Mouse (Mus musculus) thymus, postnatal 14 days (tissue): ENCODE data around the gene Spag4.

Experiments used
- DNase-seq: peaks from one replicate; pipeline ENCODE4 v3.0.0; 2021

The Spag4 gene

DNA sequence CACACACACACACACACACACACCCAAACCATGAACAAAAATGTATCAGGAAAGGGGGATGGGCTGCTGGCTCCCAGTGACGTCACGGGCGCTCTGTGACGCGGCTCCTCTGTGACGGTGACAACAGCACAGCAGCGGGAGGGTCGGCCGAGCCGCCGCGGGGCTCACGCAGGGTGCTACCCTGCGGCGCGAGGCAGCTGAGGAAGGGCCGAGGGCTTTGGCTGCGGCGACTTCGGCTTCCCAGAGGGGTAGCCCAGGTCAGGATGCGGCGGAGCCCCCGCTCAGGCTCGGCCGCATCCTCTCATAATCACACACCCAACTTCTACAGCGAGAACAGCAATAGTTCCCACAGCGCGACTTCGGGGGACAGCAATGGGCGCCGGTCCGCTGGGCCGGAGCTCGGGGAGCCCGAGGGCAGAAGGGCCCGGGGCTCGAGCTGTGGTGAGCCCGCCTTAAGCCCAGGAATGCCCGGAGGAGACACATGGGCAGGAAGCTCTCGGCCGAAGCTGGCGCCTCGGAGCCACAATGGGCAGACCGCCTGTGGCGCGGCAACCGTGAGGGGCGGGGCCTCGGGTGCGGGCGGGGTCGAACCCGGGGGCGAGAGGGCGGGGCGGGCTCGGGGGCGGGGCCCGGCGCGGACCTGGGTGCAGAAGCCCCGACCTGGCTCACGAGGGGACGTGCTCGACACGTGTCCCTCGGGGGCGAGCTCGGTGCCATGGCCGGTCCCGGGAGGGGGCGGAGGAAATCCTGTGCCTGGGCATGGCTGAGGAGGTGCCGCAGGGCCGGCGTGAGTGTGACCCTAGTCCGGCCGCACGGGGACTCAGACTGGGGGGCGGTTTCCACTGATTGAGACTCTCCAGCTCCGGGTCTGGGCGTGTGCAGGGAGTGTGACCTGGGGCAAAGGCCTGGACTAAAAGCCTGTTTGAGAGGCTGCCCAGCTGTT, at the start of gene Spag4:
Spag4 (plus strand) TSS at position 77 of the 943 bp plus-strand sequence.
- DNase-seq, result peak; percentile 82

DNA sequence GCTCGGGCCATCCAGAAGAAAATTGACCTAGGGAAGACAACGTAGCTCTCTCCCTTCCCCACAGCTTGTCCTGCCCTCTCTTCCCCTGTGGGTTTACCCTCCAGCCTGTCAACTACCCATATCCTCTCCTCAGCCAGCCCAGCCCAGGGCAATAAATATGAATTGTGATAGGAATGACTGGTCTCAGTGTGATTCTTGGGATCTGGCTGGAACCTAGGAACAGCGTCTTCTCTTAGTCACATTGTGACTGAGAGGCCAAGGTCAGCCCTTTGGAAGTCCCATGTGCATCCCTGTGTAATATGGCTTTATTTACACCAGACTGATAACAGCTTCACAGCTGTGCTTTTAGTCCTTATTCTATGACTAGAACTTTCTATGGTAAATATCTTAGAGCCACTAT, 46.9 kb upstream of the Spag4 start:
- DNase-seq, result no peak

DNA sequence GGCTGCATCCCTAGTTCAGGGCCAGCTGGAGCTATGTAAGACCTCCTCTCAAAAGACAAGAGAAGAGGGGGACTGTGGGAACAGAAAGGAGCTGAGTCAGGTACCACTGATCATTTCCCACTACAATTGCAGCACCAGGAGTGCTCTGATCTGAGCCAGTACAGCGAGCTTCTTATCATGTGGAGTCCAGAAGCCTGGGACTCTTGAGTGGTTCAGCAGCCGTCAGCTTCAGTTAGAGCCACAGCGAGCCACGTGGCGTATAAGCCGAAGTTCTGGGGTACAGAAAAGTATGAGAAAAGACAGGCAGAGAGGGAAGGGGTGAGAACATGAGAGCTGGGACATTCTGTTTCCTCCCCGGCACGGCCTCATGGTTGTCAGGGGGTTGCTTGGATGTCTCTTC, 43.8 kb upstream of the Spag4 start:
- DNase-seq, result no peak

DNA sequence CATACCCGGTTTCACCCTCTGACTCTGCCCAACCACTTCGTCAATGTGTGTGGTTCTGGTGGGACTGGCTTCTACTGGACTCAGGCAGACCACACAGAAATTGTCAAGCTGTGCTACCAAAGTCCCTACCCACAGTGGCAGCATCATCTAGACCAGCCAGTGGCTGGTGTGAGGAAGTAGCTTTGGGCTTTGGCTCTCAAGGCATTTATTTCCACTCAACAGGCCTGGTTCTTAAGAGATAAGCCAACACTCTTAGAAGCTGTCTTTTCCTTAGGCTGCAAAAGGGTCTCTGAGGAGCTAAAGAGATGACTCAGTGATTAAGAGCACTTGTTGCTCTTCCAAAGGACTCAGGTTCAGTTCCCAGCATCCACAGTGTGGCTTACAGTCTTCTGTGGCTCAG, 43.2 kb upstream of the Spag4 start:
- DNase-seq, result no peak

DNA sequence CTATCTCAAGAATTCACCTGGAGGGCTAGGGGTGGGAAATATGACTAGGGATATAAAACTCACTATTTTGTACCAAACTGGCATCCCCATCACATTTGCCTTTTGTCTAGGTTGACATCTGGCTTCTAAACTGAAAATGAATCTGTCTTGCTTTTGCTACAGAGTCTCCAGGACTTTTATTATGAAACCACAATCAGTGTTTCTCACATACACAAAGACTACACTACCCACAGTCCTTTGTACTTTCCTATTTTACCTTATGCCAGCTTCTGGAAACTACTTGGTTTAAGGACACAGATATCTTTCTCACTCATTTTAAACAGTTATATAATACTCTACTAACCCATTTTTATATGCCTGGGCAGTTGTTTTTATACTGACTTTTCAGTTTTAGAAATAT, 39.5 kb upstream of the Spag4 start:
- DNase-seq, result no peak

DNA sequence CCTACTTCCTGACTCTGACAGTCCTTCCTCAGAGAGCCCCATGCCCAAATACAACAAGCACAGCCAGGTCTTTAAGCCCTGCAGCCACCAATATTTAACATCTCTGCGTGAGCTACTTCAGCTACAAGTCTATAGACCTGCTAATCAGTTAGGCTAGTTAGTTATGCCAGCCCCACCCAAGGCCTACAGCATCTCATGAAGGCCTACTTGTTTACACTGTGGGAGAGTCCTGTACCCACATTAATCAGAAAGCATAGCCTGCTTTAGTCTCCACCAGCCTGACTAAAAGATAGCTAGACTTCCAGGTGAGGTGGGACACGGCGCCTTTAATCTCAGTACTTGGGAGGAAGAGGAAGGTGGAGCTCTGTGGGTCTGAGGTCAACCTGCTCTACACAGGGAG, 25.6 kb upstream of the Spag4 start:
- no peak for DNase-seq

DNA sequence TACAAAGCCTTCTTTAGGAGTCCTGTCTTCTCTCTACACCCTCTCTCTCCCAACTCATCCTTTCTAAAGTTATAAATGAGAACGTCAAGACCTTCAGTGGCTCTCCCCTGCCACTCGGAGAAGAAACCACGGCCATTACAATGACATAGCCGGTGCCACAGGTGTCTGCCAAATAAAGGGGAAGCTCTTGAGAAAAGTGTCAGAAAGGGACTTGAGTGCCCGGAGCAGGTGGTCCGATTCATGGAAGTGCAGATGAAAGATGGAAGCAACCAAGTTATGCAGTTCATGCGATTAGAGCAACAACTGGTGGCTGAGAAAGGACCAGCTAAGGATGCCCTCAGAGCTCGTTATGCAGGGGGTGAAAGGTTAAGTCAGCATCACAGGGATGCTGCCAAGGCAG, 22.1 kb upstream of the Spag4 start:
- DNase-seq, result no peak

DNA sequence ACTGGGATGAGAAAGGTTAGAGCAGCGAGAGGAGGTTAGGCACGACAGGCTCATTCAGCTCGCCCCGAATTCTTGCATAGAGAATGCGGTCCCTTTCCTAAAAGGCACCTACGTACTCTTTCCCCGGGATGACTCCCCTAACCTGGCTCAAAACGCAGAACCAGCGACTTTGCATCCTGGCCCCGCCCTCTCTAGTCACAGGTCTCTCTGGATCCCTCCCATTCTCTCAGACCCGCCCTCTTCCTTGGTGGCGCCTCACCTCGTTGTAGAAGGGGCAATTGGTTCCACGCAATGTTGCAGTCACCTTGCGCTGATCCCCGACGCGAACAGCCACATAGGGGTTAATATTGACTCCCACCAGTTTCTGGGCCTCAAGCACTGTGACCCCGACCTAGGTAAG, 17.0 kb upstream of the Spag4 start:
- peak; percentile 59 for DNase-seq

DNA sequence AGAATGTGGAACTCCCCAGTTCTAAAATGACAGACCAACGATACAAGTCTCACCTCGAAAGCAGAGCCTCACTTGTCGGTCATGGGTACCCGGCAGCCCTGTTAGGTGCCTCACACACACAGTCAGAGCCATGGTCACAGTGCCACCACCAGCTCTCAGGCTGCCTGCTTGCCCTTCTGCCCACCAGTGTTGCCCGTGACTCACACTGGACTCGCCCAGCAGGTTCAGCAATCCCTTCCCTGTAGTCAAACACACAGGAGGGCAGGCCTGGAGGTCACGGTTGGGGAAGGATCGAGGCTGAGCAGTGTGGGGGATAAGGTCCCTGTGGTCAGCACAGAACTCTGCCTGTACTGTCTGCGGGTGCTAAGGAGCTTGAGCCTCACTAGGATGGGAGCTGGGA, 12.2 kb upstream of the Spag4 start, which contains the start of gene Fer1l4:
Fer1l4 (minus strand) TSS at position 132 of the 400 bp plus-strand sequence.
- DNase-seq, result no peak

DNA sequence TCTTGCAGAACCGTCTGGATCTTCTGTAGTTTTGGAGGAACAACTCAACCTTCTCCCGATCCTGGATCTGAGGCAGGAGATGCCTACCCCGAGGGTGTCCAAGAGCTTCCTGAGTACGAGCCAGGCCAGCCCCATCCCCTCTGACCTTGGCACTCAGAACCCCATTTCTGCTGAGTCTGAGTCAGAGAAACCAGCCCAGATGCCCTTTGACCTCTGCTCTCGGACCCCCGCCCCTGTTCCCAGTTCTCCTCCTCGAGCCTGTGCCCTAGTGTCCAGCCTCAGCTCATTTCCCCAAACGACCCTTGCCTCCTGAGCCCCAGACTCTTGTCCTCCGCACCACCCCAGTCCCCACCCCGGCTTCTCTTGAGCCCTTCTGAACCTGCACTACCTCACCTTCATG, 1.2 kb downstream of the Spag4 start:
- DNase-seq, result no peak

DNA sequence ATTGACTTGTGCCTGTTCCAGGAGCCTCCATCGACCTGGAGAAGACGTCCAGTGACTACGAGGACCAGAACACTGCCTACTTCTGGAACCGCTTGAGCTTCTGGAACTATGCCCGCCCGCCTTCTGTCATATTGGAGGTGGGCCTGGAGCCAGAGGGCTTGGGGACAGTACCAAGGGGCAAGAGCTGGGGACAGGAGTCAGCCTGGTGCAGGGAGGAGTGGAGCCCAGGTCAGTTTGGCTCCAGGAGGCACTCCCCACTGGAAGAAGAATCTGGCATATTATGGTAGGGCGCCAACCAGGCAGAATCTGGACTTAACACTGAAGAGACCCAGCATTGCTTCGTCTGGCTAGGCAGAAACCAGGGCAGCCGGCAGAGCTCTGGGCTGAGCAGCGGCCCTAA, 2.9 kb downstream of the Spag4 start:
- no peak for DNase-seq

DNA sequence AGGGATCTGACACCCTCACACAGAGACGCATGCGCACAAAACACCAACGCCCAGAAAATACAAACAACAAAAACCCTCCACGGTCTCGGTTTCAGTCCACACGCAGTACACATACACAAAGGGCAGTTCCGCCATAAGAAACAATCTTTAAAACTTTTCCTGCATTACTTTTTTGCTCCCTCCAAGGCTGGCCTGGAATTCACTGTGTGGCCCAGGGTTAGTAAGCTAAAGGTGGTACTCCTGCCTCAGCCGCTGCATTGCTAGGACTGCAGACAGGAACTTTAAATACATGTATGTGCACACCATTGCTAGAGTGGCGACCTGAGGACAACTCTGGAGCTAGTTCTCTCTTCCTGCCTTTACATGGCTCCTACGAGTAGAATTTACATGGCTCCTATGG, 6.3 kb downstream of the Spag4 start:
- DNase-seq, result no peak

DNA sequence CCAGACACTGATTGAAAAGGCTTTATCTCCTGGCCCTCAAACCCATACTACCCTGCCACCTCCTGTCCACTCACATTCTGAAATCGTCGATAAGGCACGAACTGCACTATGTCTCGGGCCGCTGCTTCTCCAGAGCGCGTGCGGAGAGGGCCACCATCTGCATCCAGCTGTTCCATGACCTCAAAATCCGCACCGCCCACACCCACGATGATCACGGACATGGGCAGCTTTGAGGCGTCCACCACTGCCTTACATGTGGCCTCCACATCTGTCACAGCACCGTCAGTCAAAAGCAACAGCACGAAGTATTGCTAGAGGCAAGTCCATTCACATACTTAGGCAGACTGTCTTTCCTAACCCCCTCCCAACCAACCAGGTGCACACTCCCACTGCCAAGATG, 8.8 kb downstream of the Spag4 start:
- no peak for DNase-seq

DNA sequence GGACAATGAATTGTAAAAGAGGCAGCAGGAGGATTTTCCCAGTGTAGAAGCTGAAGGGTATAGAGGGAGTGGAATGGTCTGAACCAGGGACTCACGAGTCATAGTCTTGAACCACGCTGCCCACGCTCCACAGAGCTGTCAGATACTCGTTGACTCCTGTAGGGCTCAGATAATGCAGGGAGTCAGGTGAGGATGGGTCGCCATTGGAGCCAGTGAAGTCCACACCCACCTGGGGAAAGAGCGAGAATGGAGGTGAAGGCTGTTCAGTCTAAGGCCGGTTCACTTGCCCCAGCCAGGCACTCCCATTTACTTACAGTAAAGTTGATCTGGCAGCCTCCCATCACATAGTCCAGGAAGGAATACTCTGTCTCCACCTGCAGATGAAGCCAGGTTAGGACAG, 12.5 kb downstream of the Spag4 start:
- DNase-seq, result no peak

DNA sequence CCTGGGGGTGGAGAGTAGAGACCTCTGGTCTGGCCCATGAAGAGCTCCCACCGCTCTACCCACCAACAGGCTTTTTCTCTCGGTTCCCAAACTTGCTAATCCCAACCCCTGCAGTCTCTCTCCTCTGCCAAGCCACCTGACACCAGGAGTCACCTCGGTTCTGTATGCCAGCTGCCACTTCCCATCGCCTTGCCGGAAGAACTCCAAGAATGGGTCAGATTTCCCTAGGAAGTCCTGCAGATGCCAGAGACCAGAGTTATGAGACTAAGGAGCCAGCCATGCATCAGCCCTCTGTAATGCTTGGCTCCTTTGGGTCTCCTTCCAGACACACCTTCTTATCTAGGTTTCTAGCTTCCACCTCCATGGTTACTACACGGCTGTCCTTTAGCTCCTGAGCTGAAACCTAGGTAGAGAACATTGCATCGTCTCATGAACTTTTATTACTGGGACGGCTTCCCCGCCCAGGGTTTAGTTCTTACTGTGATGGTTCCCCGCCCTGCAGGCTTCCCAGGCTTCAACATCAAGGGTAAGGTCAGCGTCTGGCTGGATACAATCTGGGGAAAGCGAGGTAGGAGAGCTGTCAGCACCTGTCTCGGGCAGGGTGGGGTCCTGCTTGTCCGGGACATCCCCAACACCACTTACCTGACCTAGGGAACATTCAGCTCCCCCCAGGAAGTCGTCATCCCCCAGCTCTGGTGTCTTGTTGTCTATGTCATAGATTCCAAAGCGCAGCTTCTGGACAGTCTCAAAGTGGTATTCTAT, 13.6 kb downstream of the Spag4 start:
- DNase-seq, result no peak

DNA sequence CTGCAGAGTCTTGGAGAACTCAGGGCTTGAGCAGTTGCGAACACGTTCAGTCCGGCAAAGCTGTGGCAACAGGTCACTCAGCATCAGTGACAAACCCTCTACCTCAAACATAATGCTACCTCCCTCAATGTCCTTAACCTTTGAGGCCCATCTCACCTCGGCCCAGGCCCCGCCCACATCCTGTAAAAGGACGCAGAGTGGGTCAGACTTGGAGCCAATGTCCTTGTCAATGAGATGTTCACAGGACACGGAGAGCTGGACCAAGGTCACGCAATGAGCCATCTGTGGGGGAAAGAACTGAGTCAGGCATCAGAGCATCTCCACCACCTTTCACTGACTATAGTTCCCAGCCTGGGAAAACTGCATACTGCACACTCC, 14.2 kb downstream of the Spag4 start:
- DNase-seq, result no peak

DNA sequence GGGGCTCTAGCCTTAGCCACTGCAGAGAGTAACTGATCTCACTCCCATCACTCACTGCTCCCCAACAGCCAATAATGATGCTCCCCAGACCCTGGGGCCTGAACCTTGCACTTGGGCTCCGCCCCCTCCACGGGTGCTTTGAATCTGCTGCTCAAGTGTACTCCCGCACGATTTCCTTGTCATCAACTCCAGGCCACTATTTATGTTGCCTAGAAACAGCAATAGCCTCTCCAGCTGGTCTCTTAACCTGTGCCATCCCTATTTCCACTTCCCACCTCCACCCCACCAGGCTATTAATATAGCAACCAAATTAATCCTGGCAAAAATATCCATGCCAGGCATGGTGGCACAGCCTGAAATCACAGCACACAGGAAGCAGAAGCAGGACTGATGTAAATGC, 14.7 kb downstream of the Spag4 start:
- DNase-seq, result no peak

DNA sequence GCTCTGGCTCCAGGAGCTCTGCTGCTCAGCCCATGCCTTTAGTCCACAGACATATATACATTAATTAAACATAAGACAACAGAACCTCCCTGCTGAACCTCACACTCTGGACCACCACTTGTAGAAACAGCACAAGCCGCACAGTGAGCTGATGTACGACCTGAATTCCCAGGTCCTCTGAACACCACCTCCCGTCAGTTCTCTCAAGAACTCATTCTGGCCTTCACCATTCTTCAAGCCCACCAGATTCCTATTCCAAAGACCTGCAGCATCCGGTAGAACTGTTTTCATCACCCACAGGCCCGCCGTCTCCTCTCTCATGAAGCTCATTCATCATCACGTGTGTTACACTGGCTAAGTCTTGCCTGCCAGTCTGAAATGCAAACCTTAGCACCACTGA, 15.4 kb downstream of the Spag4 start:
- DNase-seq, result no peak

DNA sequence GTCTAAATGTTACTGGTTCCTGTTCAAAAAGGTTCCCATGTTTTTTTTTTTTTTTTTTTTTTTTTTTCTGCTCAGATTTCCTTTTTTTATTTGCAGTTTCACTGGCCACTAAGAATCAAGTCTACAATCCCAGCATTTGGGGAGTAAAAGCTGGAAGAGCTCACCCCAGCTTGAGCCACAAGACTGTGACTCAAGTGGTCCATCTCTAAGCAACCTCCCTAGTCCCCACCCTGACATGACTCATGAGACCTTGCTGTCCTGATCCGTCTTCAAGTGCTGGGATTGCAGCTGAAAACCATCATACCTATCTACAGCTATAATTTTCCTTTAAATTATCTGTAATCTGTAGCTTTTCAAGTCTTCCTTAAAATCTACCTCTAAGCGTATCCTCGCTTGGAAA, 19.6 kb downstream of the Spag4 start:
- DNase-seq, result no peak

DNA sequence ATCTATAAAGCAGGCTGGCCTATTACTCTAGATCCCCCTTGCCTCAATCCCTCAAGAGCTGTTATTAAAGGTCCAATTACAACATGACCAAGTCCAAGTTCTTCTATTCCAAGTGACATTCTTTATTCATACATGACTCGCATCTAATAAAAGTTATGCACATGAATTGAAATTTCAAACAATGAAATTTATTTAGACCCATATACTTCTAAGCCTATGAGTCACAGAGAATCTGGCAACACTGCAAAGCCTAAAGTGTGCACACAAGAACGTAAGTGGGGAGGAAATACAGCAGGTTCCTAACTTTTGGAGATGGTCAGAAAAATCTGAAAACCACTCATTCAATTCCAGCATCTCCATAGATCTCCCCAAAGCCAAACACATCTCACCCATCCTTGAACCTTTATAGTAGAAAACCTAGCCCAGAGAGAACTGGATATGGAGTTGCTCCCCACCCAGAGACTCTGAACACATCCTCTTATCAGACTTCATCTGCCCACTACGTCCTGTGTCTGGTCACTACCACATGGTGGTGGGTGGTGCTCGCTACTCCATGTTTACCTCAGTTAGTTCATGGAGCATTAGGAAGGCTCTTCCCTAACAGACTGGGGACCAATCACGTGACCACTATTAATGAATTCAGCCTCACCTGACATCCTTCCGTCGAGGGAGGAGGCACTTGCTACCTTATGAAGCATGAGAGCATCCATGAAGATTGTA, 22.6 kb downstream of the Spag4 start:
- no peak for DNase-seq

DNA sequence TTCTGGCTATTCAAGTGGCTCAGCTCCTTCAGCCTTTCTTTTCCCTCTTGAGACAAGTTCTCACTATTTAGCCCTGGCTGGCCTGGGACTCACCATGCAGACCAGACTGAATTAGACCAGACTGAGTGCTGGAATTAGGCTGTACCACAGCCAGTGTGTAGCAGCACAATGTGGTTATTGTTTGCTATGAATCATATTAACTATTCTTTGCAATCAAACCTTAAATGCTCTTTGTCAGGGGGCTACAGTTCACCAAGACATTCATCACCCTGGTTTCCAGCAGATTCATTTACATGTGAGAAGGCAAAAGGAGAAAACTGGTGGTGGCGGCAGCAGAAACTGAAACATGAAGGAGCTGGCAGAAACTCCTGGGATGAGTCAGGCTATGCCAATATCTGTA, 24.8 kb downstream of the Spag4 start:
- no peak for DNase-seq

DNA sequence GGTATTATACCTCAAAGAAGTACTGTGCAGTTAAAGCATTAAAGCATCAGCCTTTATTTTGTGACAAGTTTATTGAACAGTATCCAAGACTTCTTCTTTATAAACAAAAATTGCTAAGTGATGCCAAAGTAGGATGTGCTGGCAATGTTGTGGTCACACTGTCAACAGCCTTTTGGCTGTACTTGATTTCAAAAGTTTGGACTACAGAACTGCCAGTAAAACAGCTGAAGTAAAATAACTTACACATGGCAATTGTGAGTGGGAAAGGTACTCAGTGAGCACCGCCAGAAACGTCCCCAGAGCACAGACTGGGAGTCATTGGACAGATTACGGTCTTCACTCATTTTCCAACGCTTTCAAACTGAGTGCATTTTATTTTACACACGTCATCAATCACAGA, 27.0 kb downstream of the Spag4 start:
- no peak for DNase-seq

DNA sequence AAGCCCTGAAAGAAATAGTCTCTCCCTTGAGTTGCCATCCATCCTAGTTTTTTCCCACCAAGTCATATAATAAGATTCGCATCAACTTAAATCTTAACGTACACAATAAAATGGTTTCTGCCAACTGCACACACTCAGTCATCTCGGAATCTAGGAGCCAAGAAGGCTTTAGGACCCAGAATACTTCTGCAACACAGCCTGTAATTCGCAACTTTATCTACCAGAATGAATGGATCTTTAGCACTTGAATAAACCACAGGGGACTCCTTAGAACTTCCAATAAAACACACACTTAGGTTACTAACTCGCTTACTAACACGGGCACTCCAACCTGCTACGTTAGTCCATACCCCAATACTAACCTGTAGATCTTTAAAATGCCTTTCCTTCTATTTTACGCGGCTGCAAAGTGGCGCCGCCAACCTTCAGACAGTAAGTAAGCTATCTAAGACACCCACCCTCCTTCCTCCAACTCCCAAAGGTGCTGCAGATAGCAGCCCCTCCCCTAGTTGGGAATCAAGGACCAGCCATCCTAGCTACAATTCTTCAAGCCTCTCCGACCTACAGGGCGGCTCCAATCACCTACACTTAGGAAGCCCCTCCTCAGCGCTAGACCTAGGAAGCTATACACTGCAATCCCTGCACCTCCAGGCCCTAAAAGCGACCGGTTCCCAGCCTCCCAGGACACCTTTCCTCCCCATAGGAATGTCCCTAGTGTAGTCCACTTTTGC, 45.8 kb downstream of the Spag4 start:
- DNase-seq, result peak; percentile 27
